Mouse (Mus musculus): ENCODE results near the gene Zfp189. TPM values are rescaled to one million over a fixed set of nuclear protein-coding genes. Genes with fewer than 3 reads are reported as not detected.

The Zfp189 gene
- total RNA-seq (2023), result 3.1 TPM

GRCm38 (mm10) chr4:49520572-49521340 is at the start of gene Zfp189, which contains the start of gene Mrpl50:
Zfp189 (plus strand) TSS chr4:49521176.
Mrpl50 (minus strand) TSS chr4:49521093.

GRCm38 (mm10) chr4:49473435-49474100 is 47.4 kb upstream of the Zfp189 start, which contains the start of gene Acnat1:
Acnat1 (minus strand) TSS chr4:49473912.

GRCm38 (mm10) chr4:49506386-49506785 is 14.6 kb upstream of the Zfp189 start, which contains the start of gene Baat:
Baat (minus strand) TSS chr4:49506557.

GRCm38 (mm10) chr4:49549383-49549782 is 28.4 kb downstream of the Zfp189 start, which contains the start of gene Aldob:
Aldob (minus strand) TSS chr4:49549546.

Other genes starting within 250 kb of the Zfp189 start
- gene Acnat2, start 113.0 kb upstream of the Zfp189 start, total RNA-seq (2023), result not detected
- not detected for gene Acnat1, start 47.3 kb upstream of the Zfp189 start, total RNA-seq (2023)
- gene Baat, start 14.6 kb upstream of the Zfp189 start, total RNA-seq (2023), result not detected
- gene Mrpl50, start 83 bp upstream of the Zfp189 start, total RNA-seq (2023), result 11.3 TPM
- not detected for gene Aldob, start 28.4 kb downstream of the Zfp189 start, total RNA-seq (2023)
- gene Tmem246, start 76.7 kb downstream of the Zfp189 start, total RNA-seq (2023), result not detected
- gene Rnf20, start 110.8 kb downstream of the Zfp189 start, total RNA-seq (2023), result 151 TPM
- gene Ppp3r2, start 160.8 kb downstream of the Zfp189 start, total RNA-seq (2023), result not detected